Mouse (Mus musculus): ENCODE measurements around the gene Oprm1.

- TF ChIP-seq POLR2A (IDR thresholded peaks at IDR 0.05; ENCODE audit: control insufficient read depth, low read depth, low read length) (no peak), CTCF (IDR thresholded peaks at IDR 0.05; ENCODE audit: control insufficient read depth, insufficient read depth, insufficient replicate concordance, low read depth, low read length) (no peak)
These were observed 229.2 kb downstream of the Oprm1 start for GRCm38 (mm10) chr10:6987399-6988098.

Data from testis, adult 2 months (tissue).